Mouse (Mus musculus): ENCODE measurements at regions not wholly inside any gene's neighbourhood (a gene's known extent, or its start where the extent isn't known, plus 50 kb on each side); places are given as distances from the start of the nearest gene placed in this dataset.

- no peak for TF ChIP-seq EP300 (IDR thresholded peaks at IDR 0.05)
- TF ChIP-seq CTCF (IDR thresholded peaks at IDR 0.05) = no peak
Measured at GRCm38 (mm10) chr15:56320501-56320900, 1156.9 kb downstream of the Slc22a22 start.

All from lung, postnatal 0 days (tissue).